Mouse (Mus musculus) CD8-positive naive resting alpha-beta T cell, adult 2 months (primary cell): ENCODE measurements around the gene Gdpd3.
"Not testable (repeated sequence)": the region's sequence is repeated elsewhere in the genome, so short reads cannot be mapped to it uniquely, and the experiment has no call there.

Experiments
- DNase-seq, 2 experiments: peaks; one replicate each; pipeline ENCODE4 v3.0.0; 2022; ENCODE audit warnings: low read depth in 2 of 2, low spot score in 2 of 2

Gdpd3 gene

DNA sequence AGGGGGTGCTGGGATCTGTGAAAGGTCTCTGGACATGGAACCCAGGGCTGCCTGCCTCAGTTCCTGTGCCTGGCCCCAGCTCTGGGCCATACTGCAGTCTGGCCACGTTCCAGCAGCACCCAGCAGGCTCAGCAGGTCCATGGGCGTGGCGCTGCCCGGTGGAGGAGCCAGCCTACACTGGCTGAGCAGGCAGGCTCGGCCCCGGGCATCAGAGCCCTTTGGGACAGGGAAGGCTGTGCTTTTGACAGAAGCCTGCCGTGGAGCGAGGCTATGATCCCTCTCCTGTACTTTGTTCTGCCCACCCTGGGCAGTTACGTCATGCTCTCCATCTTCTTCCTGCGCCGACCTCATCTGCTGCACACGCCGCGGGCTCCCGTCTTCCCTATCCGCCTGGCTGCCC lies at the start of gene Gdpd3:
Gene Gdpd3 (plus strand): TSS at position 134 of the 400 bp plus-strand sequence.
- DNase-seq, result no peak

GRCm38 (mm10) chr7:126717566-126717965 lies 48.6 kb upstream of the Gdpd3 start:
- DNase-seq, result no peak

DNA sequence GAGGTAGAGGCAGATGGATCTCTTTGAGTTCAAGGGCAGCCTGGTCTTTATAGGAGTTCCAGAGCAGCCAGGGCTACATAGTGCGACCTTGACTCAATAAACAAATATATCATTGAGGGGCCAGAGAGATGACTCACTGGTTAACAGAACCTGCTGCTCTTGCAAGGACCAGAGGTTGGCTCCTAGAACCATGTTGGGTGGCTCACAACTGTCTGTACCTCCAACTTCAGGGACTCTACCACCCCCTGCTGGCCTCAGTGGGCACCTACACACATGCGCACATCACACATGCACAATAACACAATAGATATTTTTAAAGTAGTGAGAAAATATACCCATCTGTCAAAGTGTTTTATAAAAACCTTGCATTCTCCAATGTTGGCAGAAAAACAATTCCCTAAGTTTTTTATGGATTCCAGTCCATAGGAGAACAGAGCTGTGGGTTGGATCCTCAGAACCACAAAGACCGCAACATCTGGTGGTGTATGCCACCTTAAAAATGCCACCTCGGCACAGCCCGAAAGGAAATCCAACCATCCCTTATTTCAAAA lies 47.3 kb upstream of the Gdpd3 start:
- no peak for DNase-seq

DNA sequence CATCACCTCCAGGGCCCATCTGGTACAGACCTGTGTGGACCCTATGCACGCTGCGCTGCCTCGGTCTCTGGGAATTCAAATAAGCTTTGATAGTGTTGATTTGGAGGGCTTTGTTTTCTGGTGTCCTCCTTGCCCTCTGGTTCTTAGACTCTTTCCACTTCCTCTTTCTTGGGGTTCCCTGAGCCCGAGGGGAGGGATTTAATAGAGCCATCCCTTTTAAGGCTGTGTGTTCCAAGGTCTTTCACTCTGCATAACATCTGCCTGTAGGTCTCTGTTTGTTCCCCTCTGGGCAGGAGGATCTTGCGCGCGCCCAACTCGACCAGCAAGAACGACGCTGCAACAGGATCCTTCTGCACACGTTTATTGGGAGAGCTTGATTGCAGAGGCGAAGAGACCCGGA lies 44.5 kb upstream of the Gdpd3 start:
- no peak for DNase-seq

DNA sequence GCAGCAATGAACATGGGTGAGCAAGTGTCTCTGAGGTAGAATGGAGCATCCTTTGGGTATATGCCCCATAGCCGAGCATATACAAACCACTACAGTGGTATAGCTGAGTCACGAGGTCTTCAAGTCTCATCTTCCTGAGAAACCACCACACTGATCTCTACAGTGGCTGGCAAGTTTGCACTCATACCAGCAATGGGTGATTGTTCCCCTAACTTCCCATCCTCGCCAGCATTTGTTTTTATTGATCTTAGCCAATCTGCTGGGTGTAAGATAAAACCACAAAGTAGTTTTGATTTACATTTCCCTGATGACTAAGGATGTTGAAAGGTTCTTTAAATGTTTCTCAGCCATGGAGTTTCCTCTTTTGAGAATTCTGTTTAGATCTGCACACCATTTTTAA lies 41.1 kb upstream of the Gdpd3 start:
- DNase-seq, result no peak

DNA sequence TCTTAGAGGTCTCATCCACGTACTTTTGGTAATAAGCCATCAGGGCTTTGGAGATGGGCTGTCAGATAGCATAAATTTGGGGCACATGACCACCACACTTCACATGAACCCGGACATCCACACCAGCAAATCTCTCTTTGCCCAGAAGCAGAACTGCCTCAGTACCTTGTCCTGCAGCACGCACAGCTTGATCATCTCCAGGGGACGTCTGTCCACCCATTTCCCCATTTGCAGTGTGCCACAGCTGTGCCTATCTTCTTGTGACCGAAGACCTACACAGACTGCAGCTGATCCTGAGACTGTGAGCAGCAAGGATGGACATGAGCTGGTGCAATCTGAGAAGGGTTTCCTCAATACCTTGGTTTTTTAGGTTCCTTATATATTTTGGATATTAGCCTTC lies 40.5 kb upstream of the Gdpd3 start:
- no peak for DNase-seq

DNA sequence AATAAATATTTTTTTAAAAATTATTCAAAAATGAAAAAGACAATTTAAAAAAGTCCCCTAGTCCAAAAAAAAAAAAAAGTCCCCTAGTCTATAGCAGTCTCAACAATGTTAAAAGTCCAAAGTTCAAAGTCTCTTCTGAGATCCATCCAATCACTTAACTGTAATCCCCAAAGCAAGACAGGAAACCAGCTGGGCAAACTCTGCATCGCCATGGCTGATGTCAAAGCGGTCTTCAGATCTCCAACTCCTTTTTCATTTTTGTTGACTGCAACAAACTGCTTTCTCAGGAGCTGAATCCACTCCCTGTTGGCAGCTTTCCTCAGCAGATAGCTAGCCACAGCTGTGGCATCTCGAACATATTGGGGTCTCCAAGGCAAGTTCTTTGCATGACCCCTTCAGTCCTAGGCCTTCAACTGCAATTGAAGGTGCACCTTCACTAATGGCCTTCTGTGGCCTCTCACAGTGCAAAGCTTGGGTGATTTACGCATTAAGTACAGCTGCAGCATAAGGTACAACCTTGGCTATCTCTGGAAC lies 35.8 kb upstream of the Gdpd3 start:
- DNase-seq, result not testable (repeated sequence)

DNA sequence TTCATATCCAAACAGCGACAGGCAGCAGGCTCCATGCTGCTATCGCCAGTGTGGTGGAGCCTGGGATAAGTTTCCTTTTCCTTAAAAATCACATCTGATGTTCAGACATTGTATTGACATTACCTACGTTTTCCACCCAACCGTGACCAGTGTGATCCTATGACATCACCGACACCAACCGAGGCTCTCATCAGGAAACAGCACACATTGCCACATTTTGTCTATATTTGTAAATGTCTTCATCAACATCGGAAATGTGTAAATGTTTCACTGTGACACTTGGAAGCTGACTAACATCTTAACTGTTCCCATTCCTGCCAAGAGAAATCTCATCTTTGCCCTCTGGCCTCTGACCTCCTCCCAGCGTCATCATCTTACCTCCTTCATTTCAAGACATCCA lies 30.0 kb upstream of the Gdpd3 start:
- DNase-seq, result no peak

DNA sequence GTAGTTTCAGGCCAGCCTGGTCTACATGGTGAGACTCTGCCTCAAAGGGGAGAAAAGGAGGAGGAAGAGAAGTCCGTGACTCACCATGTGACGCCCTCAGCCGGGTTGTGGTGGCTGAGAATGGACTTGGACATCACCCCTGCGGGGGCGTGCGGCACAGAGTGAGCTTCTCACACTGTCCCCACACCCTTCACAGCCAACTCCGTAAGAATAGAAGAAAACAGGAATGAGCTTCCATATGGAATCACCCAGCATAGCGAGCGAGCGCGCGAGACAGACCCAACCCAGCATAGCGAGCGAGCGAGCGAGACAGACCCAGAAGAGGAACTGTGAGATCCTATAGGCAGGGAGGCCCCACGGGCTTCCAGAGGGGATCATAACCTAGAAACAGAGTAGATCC lies 26.6 kb upstream of the Gdpd3 start:
- DNase-seq, result no peak

GRCm38 (mm10) chr7:126740132-126740735 lies 25.9 kb upstream of the Gdpd3 start:
- DNase-seq, result no peak

- no peak for DNase-seq
Observed at GRCm38 (mm10) chr7:126740977-126741376, 25.2 kb upstream of the Gdpd3 start.

DNA sequence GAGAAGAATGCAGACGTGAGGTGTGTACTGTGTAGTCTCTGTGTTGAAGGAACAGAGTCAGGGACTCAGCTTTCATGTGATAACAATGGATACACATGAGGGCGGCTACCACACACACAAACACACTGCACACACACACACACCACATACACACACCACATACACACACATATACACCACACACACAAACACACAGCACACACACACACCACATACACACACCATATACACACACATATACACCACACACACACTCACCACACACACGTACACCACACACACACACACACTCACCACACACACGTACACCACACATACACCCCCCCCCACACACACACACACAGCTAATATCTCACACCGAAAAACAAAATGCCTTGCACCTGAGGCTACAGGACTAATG lies 24.7 kb upstream of the Gdpd3 start:
- DNase-seq, result no peak

DNA sequence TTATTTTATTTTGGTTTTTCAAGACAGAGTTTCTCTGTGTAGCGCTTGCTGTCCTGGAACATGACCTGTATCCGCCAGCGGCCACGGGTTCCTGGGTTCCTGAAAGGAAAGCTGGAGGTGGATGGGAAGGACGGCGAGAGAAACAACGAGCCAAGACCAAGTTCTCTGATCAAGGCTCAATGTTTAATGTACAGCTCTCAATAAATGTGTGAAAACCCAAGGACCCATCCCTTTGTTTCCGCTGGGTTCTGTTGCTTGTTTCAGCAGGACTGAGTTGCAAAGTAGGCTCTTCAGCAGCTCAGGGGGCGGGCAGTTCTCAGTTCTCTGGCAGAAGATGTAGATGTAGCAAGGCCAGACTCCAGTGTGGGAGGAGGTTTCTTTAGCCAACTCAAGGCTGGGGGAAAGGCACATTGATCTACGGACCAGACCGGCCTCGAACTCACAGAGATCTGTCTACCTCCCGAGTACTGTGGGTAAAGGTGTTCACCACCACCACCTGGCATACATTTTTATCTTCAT lies 24.1 kb upstream of the Gdpd3 start:
- no peak for DNase-seq

- DNase-seq, result no peak
Observed at GRCm38 (mm10) chr7:126746066-126746465, 20.1 kb upstream of the Gdpd3 start.

GRCm38 (mm10) chr7:126746798-126747197 lies 19.3 kb upstream of the Gdpd3 start:
- no peak for DNase-seq

DNA sequence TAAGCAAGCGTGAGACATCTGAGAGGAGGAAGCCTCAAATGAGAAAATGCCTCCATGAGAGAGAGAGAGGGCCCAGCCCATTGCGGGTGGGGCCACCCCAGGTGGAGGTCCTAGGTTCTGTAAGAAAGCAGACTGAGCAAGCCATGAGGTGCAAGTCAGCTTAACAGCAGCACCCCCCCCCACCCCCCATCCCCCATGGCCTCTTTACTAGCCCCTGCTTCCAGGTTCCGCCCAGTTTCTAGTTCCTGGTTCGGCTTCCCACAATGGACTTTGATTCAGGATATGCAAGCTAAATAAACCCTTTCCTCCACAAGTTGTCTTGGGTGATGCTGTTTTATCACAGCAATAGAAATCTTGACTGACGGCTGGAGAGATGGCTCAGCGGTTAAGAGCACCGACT lies 17.3 kb upstream of the Gdpd3 start:
- DNase-seq, result no peak

DNA sequence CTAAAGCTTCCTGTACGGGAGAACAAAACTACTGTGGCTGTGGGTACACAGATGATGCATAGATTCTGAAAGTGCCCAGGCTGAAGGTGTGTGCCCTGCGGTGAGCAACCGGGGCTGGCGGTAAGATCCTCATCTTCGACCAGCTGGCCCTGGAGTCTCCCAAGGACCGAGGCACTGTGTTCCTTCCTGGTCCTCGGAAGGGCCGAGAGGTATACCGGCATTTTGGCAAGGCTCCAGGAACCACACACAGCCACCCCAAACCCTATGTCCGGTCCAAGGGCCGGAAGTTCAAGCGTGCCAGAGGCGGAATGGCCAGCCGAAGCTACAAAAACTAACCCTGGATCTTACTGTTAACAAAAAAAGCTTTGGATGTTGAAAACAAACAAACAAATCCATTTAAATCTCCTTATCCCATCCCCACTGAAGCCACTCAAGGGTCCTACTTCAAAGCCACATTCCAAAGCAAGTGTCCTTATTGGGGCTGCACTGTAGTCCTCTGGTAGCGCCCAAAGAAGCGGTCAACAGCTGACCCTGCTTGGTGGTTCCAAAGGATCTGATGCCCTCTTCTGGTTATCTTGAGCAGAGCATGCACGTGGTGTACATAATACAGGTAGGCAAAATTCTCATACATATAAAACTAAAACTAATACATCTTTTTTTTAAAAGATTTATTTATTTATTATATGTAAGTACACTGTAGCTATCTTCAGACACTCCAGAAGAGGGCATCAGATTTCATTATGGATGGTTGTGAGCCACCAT lies 16.4 kb upstream of the Gdpd3 start:
- DNase-seq, result no peak

- peak; percentile 47 to 62 for DNase-seq
Observed at GRCm38 (mm10) chr7:126754866-126755265, 11.3 kb upstream of the Gdpd3 start.

DNA sequence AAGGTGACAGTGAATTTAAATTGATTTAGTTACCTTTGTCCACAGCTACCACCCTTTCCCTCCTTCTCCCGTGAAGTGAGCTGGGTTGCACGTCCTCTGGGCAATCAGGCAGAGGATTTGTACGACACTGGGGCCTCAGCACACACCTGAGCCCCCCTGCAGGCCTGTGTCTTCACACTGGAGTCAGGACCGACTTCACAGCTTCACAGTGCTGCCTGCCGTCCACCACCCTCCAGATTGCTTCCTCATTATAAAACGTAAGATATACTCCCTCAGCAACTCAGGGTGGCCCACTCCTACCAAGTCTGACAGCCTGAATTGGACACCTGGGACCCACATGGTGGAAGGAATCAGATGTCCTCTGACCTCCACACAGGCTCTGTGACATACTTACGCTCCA lies 7.6 kb upstream of the Gdpd3 start:
- no peak for DNase-seq

GRCm38 (mm10) chr7:126759050-126759671 lies 7.0 kb upstream of the Gdpd3 start, which contains the start of gene Mapk3:
Mapk3 (plus strand) TSS chr7:126759601.
- DNase-seq, result peak; percentile 88 to 90

DNA sequence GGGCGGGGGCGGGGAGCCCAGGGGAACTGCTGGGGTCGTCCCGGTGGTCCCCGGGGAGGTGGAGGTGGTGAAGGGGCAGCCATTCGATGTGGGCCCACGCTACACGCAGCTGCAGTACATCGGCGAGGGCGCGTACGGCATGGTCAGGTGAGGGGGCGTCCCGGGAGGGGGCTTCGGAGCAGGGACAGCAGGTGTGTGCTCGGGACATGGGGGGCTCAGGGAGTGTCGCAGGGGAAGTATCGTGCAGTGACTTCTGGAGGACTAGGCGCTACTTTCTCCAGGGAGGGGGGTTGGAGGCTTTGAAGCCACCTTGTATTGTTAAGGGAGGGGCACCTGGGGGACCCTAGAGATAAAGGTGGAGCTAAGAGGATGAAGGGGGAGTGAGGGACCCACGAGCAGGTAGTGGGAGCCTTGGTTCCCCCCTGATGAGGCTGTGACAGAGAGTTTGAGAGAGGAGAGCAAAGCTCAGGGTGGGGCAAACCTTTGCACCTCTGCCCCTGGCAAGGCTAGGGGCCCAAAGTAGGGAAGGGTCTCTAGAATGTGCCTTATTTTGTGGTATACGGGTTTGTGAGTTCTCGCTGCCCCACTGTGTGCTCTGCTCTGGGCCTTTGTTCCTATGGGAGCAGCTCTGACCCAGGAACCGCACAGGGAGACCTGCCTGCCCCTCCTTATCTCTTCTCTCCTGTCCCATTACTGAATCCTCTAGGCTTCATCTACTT lies 6.3 kb upstream of the Gdpd3 start:
- no peak for DNase-seq
